Comparison of ENCODE assay signal across 15 mouse cellular contexts in the genomic region with DNA sequence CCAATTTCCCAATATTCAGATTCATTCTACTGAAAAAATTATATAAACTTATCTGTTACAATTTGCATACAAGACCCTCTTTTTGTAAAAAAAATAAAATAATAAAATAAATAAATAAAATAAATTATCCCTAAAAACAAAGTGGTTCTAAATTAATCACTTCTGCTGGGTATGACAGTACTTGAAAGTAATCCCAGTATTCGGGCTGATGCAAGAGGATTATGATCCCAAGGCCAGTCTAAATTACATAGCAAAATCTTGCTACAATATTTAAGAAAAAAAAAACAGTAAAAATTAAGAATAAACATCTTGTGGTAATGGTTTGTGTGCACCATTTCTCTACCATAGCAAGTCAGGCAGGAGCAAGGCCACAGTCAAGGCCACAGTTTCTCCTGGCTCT.
"Had no signal": no experiment of that assay in that cellular context is flagged by ENCODE, and none has a peak within 500 bp of the region (broad histone marks: within the 10 kb centered on the region; RNA-seq: fewer than 3 reads in every experiment).

No protein-coding gene starts in this region.

- H3K27ac ChIP-seq: lung, embryonic 15.5 days; midbrain, embryonic 10.5 days; midbrain, embryonic 12.5 days; neural tube, embryonic 13.5 days; neural tube, embryonic 15.5 days; stomach, embryonic 15.5 days; stomach, postnatal 0 days had no signal

- H3K4me3 ChIP-seq: lung, embryonic 15.5 days; midbrain, embryonic 10.5 days; midbrain, embryonic 12.5 days; myocyte; neural tube, embryonic 13.5 days; neural tube, embryonic 15.5 days; stomach, embryonic 15.5 days had no signal

- H3K4me1 ChIP-seq: midbrain, embryonic 10.5 days; stomach, embryonic 15.5 days had no signal

- DNase-seq: lung, adult 2 months; lung, postnatal 4 days; midbrain, embryonic 14.5 days; right cerebral cortex, postnatal 14 days; thymus, adult 2 months; thymus, postnatal 25 days; thymus, postnatal 4 days had no signal
